Mouse (Mus musculus) c-Kit-negative CD71-positive TER-119-positive erythroid progenitor cells, embryonic 14.5 days (primary cell): Measurements from ENCODE around the gene Ints12.

Source experiments
- DNase-seq: peaks from one replicate; pipeline ENCODE4 v3.0.0-alpha.2; 2013; ENCODE audit warnings: low read depth, low spot score

The Ints12 gene

DNA sequence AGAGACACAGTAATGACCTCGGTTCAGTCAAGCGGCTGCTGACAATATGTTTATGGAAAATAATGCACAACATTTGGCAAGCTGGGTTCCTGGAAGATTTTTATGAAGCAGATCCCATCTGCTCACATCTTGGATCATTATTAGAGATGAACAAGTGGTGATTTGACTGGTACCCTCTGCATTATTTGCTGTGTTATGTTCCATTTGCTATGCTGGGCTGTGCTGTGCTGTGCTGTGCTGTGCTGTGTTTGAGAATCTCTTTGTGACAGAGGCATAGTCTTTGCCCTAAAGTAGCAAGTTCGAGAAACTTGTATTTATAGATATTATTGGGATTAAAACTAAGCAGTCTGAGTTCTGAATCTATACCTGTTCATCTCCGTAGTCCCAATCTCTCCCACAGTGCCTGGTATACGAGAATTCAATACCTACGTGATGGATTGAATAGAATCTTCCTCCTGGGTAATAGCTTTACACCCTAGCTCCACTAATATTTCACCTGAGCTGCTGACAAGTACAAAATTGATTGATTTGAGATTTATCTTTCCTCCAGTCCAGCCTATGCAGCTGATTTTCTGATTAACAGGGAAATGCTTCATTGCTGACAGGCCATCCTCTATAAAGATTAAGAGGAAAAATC, 53.0 kb downstream of the Ints12 start:
- DNase-seq: no peak

DNA sequence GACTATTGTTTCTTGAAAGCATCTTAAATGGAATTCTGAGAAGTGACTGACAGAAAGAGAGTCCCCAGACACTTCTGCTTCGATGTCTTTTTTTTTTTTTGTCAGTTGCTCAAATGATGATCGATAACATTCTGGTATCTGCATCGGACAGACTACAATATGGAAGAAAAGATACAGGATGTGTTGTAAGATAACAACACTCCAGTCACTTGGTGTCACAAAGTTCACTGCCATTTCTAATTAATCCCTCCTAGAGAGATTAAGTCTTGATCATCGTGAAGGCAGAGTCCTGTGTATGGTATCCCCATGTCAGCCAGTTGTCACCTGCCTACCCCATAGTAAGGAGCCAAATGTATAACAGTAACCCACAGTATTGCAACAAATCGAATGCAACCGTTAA, 60.0 kb downstream of the Ints12 start:
- no peak for DNase-seq

DNA sequence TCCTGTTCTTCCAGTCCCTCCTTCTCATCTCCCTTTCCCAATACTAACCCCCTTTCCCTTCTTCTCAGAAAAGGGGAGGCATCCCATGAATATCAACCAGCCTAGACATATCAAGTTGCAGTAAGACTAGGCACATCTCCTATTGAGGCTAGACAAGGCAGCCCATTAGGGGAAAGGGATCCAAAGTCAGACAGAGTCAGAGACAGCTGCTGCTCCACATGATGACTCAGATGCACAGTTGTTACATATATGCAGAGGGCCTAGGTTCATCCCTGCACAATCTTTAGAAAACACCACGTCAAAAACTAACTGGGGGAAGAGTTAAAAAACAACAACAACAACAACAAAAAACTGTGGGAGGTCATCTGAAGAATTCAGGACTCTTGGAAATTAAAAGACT, 61.2 kb downstream of the Ints12 start:
- DNase-seq: no peak

GRCm38 (mm10) chr3:133153629-133154028, 62.0 kb downstream of the Ints12 start:
- no peak for DNase-seq

DNA sequence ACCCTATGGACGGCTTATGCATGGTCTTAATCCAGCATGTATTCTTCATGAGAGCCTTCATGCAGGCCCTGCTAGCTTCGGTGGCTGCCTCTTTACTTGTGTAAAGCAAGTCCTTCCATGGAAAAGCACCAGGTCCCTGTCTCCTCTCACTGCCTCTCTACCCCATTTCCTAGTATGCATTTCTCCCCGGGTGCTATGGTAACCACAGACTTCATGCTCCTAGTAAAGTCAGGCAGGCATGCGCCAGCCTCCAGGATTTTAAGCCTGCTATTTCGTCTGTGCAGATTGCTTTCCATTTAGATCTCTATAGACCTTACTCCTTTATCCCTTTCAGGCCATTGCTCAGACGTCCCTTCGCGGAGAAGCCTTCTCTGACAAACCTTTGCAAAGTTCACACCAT, 63.0 kb downstream of the Ints12 start:
- DNase-seq: no peak

DNA sequence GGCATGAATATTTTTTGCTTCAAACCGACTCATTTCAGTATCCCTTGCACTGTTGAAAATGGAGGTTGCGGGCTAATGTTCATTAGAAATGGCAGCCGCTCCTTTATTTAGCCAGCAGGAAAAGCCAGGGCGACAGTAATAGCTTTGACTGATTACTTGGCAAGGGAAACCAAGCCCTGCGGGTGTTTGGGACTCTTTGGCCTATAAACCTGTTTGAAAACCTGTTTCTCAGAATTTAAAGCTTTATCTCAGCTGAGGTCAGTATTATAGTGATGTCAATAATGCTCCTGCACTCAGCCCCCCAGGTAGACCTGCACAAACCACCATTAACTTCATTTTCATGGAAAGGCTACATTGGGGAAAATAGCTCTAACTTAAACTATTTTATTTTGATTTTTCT, 66.6 kb downstream of the Ints12 start:
- no peak for DNase-seq
